Mouse (Mus musculus) skeletal muscle tissue, postnatal 0 days (tissue): ENCODE data around the gene Zfp318. TPM values are rescaled to one million over a fixed set of nuclear protein-coding genes. Genes with fewer than 3 reads are reported as not detected.

Source experiments
- polyA plus RNA-seq: library from polyadenylated mRNA; unstranded; fragments of >200 nt; fragmentation: Nextera tagmentation; extraction: Ambion mirVana; gene quantifications from 2 replicates; pipeline ENCODE4 v1.2.1, GENCODE M21; 2015

The Zfp318 gene
- 4.8 and 5.7 TPM in 2 replicates for polyA plus RNA-seq

GRCm38 (mm10) chr17:46383294-46384060, at the start of gene Zfp318:
Gene Zfp318, plus strand, starts transcription at chr17:46383731.

GRCm38 (mm10) chr17:46428761-46429414, 45.4 kb downstream of the Zfp318 start, which contains the start of gene Crip3:
Gene Crip3, plus strand, starts transcription at chr17:46428926.

GRCm38 (mm10) chr17:46438298-46438873, 54.9 kb downstream of the Zfp318 start, which contains the start of gene Slc22a7:
Gene Slc22a7, minus strand, starts transcription at chr17:46438457.

Other genes with a start within 250 kb of the Zfp318 start
- gene Rsph9, start 239.5 kb upstream of the Zfp318 start, polyA plus RNA-seq: 1.5 and 2.6 TPM in 2 replicates
- gene Mad2l1bp, start 230.2 kb upstream of the Zfp318 start, polyA plus RNA-seq: 26.5 and 27.4 TPM in 2 replicates
- gene Gtpbp2, start 222.7 kb upstream of the Zfp318 start, polyA plus RNA-seq: 19.9 and 22.5 TPM in 2 replicates
- 9.0 and 9.6 TPM in 2 replicates for gene Polh, start 181.1 kb upstream of the Zfp318 start, polyA plus RNA-seq
- gene Xpo5, start 180.9 kb upstream of the Zfp318 start, polyA plus RNA-seq: 10.1 and 10.3 TPM in 2 replicates
- gene Polr1c, start 135.7 kb upstream of the Zfp318 start, polyA plus RNA-seq: 31.5 and 31.7 TPM in 2 replicates
- gene Yipf3, start 135.7 kb upstream of the Zfp318 start, polyA plus RNA-seq: 92.1 and 98.5 TPM in 2 replicates
- 0.44 and 0.71 TPM in 2 replicates for gene Lrrc73, start 130.2 kb upstream of the Zfp318 start, polyA plus RNA-seq
- gene Tjap1, start 100.7 kb upstream of the Zfp318 start, polyA plus RNA-seq: 40.6 and 41.4 TPM in 2 replicates
- 3.2 and 3.7 TPM in 2 replicates for gene Dlk2, start 86.3 kb upstream of the Zfp318 start, polyA plus RNA-seq
- 2.7 and 2.8 TPM in 2 replicates for gene Abcc10, start 55.4 kb upstream of the Zfp318 start, polyA plus RNA-seq
- gene Crip3, start 45.2 kb downstream of the Zfp318 start, polyA plus RNA-seq: 0.96 and 2.6 TPM in 2 replicates
- gene Slc22a7, start 54.7 kb downstream of the Zfp318 start, polyA plus RNA-seq: not detected in 2 replicates
- 0.02 and 0.03 TPM in 2 replicates for gene Ttbk1, start 103.9 kb downstream of the Zfp318 start, polyA plus RNA-seq
- 4.4 and 6.8 TPM in 2 replicates for gene Dnph1, start 113.0 kb downstream of the Zfp318 start, polyA plus RNA-seq
- 3.8 and 4.6 TPM in 2 replicates for gene Cul9, start 162.7 kb downstream of the Zfp318 start, polyA plus RNA-seq
- 11.5 and 11.8 TPM in 2 replicates for gene Srf, start 172.4 kb downstream of the Zfp318 start, polyA plus RNA-seq
- 27.0 and 29.7 TPM in 2 replicates for gene Ptk7, start 245.8 kb downstream of the Zfp318 start, polyA plus RNA-seq